Mouse (Mus musculus) heart, embryonic 14.5 days (tissue): ENCODE results near the gene Lbr. TPM values are rescaled to one million over a fixed set of nuclear protein-coding genes. Genes with fewer than 3 reads are reported as not detected.

ENCODE experiments used
- ATAC-seq: fragments of 200-750 bp; cut with Nextera tagmentation; 2 replicates; pipeline ENCODE4 v1.8.0; 2017; ENCODE audit warnings: low read depth, moderate TSS enrichment; ENCODE audit not compliant: insufficient number of reproducible peaks, insufficient read depth, low FRiP score
- H3K27ac ChIP-seq, 2 experiments: fragments of 200-500 bp in 1 of 2; fragments of 300-500 bp in 1 of 2; sonication (generic) in 1 of 2; replicated peaks in 1 of 2; 2 replicates each; pipeline ENCODE4 v1.5.1; 2012 to 2014; ENCODE audit warnings: low read depth in 2 of 2, low read length in 2 of 2, control low read depth in 1 of 2, mild to moderate bottlenecking in 1 of 2, mixed read lengths in 1 of 2; ENCODE audit not compliant: control insufficient read depth in 1 of 2, insufficient read depth in 1 of 2
- H3K27me3 ChIP-seq: fragments of 300-500 bp; sonication (generic); 2 replicates; pipeline ENCODE4 v1.6.1; 2014; ENCODE audit warnings: mild to moderate bottlenecking, low read length, control low read depth; ENCODE audit not compliant: control insufficient read depth, insufficient read depth
- H3K36me3 ChIP-seq: fragments of 300-500 bp; sonication (generic); 2 replicates; pipeline ENCODE4 v1.6.1; 2014; ENCODE audit warnings: mild to moderate bottlenecking, control low read depth, low read length, mixed read lengths; ENCODE audit not compliant: control insufficient read depth, insufficient read depth
- H3K4me1 ChIP-seq, 2 experiments: fragments of 200-500 bp in 1 of 2; fragments of 300-500 bp in 1 of 2; sonication (generic) in 1 of 2; 2 replicates each; pipeline ENCODE4 v1.6.1; 2012 to 2014; ENCODE audit warnings: low read length in 2 of 2, control low read depth in 1 of 2, mixed read lengths in 1 of 2; ENCODE audit not compliant: control insufficient read depth in 2 of 2, insufficient read depth in 2 of 2
- H3K4me2 ChIP-seq: fragments of 300-500 bp; sonication (generic); 2 replicates; pipeline ENCODE4 v1.6.1; 2014; ENCODE audit warnings: mild to moderate bottlenecking, low read length
- H3K4me3 ChIP-seq, 2 experiments: fragments of 200-500 bp in 1 of 2; fragments of 300-500 bp in 1 of 2; sonication (generic) in 1 of 2; 2 replicates each; pipeline ENCODE4 v1.5.1; 2012 to 2014; ENCODE audit warnings: low read length in 2 of 2, mild to moderate bottlenecking in 2 of 2, control low read depth in 1 of 2, low read depth in 1 of 2, moderate library complexity in 1 of 2; ENCODE audit not compliant: control insufficient read depth in 1 of 2, insufficient read depth in 1 of 2
- H3K9ac ChIP-seq: fragments of 300-500 bp; sonication (generic); 2 replicates; pipeline ENCODE4 v1.6.1; 2014; ENCODE audit warnings: mild to moderate bottlenecking, low read length
- H3K9me3 ChIP-seq: fragments of 300-500 bp; sonication (generic); 2 replicates; pipeline ENCODE4 v1.6.1; 2016; ENCODE audit warnings: low read length, control low read depth; ENCODE audit not compliant: control insufficient read depth
- WGBS: fragments of 180-500 bp; shearing (Covaris S2); extraction: QIAGEN DNeasy Blood & Tissue Kit; methylation state at CpG from one replicate; pipeline ENCODE4 v1.1.7; 2014; 5-methylcytosine and 5-hydroxymethylcytosine counted together
- polyA plus RNA-seq: library from polyadenylated mRNA; unstranded; fragments of >200 nt; fragmentation: Nextera tagmentation; extraction: Ambion mirVana; gene quantifications from 2 replicates; pipeline ENCODE4 v1.2.1, GENCODE M21; 2014

Gene Lbr
- polyA plus RNA-seq, 1 experiment from 2014 or later: 65.0 TPM

DNA sequence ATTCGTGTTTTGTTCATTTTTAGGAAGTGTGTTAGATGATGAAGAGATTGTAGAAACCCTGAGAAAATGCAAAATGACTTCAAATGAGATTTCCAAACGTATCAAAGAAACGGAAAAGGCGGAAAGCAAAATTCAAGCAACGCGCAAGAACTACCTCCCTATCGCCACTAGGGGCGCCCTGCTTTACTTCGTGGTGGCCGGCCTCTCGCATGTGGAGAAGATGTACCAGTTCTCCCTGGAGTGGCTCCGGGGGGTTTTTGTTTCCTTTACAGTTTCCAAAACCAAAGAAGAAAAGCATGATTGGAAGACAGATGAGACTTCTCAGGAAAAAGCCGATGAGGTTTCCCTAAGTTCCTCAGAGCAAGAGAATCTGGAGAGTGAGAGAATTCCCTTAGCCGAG, 73.5 kb downstream of the Lbr start:
- Histone ChIP-seq H3K9ac (no peak overlapping the region), H3K9me3 (no peaks in the 10 kb centered on the region), H3K4me3 (no peak overlapping the region), H3K36me3 (no peaks in the 10 kb centered on the region), H3K27ac (no peak overlapping the region), H3K27me3 (no peaks in the 10 kb centered on the region), H3K4me2 (no peak overlapping the region), H3K4me1 (no peaks in the 10 kb centered on the region)
- 53% methylated on average over 14 of the region's 14 CpGs for WGBS
- no peak for ATAC-seq

Other genes with a start within 250 kb of the Lbr start
- gene Enah, start 176.9 kb upstream of the Lbr start, polyA plus RNA-seq: 26.1 and 28.2 TPM in 2 replicates